Mouse (Mus musculus) 3T3-L1 (cell line): Measurements from ENCODE around the gene Syt15.
A peak's percentile ranks its signal among the peaks of the same experiment; 100 is the strongest.
"Not testable (repeated sequence)": the region's sequence is repeated elsewhere in the genome, so short reads cannot be mapped to it uniquely, and the experiment has no call there.

Experiments used
- DNase-seq: peaks from one replicate; pipeline ENCODE4 v3.0.0-alpha.2; 2015; ENCODE audit warnings: low read depth, low spot score

Syt15 gene

DNA sequence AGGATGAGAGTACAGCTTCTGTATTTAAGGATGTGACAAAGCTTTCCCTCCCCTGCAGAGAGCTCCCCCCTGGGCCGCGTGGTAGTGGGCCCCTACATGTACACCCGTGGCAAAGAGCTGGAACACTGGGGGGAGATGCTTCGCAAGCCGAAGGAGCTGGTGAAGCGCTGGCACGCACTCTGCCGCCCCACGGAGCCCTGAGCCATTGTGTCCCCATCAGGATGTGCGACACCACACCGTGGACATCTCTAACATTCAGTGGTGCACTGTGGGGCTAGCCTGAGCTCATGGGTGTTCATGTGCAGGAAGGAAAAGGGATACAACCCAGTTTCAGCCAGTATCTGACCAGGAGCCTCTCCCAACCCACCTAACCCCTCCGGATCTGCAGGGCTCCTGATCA is 8.6 kb downstream of the Syt15 start:
- DNase-seq = no peak

DNA sequence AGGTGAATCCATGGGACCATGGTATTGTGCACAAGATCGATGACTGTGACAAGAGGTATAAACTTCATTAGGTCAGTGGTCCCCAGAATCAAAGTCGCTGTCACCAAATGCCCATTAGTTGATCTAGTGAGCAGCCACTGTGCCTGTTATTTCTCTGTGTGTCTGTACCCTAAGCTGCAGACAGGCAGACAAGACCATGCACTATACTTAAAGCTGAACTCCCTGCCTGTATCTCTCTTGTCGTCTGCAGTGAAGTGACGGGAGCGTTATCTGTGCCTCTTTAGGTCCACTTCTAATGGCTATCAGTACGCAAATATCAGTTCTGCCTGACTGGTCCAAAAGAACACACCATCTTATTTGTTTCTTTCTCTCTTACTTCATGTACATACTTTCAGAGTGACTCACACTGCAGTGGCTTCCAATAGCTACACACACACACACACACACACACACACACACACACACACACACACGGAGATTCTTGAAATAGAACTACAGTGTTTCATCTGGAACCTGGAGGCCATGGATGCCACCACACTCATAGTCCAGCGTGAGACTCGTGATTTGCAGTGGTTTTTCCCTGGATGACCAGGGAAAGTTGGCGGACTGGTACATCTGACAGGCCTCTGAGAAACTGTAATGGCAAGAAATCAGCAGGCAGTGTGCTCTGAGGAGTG is 9.6 kb downstream of the Syt15 start:
- peak; percentile 76 for DNase-seq

DNA sequence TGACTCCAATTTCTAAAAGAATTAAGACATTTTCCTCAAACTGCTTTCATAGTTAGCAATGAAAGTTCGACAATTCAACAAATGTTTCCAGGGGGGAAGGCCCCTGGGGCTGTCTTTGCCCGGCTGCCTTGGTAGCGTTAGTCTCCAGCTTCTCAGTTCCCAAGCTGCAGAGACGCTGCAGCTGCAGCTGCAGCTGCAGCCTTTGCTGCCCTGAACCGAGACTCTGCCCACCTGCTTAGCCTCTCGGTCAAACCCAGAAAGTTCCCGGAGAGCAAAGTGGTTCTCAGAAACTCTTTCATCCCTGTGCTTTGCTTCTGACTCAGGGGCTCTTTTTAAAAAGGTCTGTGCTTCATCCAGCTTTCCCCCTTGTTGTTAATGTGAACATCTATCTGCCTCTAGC is 12.9 kb downstream of the Syt15 start:
- no peak for DNase-seq

DNA sequence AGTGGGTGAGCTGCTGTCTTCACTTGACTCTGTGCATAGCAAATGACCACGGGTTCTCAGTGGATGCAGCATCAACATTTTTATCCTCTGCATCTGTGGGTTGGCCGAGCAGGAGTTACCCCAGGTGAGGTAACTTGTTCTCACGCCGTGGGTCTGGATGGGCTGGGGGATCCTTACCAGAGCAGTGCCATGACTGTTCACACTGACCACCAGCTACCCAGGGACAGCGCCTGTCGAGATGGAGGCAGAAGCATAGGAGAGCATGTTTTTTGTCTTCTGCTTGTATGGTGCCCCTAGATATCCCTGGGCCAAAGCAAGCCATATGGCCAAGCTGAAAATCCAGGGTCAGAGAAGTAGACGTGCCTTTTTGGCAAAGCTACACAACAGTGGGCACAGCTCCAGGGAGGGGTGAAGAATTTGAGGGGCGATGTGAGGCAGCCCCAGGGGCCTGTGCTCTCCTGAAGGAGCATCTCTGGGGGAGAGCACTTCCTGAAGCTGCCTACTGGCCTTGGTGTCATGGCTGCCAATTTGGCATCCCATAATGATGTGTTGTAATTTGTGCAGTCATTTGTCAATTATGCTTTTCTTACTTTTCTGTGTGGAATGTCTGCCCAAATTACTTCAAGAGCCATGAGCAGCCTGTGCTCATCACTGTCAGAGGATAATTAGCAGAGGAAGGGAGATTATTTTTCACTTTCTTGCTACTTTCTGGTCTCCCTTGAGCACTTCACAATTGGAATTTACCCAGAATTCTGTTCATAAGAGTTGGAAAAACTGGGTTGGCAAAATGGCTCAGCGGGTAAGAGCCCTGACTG is 13.7 kb downstream of the Syt15 start:
- DNase-seq = no peak

DNA sequence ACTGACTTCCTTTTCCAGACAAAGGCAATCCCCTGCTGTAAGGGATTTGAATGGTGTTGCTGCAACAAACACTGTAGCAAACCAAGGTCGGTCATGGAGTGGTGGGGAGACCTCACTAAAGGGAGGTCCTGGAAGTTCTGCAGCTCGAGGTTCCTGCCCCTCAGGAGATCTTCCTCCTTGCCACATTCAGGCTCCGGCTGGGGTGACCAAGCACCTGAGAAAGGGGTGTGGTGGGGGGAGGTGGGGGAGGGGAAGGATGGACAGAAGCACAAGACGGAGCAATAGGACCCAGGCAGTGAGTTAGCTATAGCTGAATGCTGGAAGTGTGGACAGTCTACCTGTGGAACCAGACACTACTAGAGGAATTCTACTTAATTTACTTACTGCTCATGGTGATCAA is 14.5 kb downstream of the Syt15 start:
- no peak for DNase-seq

DNA sequence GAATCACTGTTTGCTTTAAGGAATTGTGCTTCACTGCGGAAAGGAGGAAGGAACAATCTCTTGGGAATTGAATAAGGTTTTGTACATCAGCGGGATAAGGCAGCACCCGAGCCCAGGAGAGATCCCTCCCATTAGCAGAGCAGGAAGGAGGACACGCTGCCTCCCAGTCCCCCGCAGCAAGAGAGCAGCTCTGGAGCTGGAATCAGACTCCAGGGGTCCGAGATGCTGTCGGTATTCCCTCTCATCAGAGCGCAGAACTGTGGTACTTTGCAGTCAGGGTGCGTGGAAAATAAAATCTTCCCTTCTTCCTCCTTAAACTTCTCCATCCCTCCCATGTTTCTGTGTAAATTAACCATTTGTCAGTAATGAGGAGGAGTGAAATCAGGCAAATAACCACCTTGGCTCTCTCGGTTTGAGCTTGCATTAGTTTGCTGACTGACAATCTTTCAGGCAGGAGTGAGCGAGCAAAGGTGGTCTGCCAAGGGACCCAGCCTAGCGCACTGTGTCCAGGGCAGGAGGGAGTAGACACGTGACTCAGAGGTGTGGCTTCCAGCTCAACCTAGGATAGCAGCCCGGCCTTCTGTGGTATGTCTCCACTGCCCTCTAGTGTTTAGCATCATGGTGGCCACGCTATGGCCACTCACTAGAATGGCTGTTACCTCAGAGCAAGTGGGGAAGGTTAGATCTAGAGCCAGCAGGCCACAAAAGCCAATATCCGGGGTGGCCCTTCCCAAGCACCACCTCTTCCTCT is 15.4 kb downstream of the Syt15 start:
- peak; percentile 68 for DNase-seq

DNA sequence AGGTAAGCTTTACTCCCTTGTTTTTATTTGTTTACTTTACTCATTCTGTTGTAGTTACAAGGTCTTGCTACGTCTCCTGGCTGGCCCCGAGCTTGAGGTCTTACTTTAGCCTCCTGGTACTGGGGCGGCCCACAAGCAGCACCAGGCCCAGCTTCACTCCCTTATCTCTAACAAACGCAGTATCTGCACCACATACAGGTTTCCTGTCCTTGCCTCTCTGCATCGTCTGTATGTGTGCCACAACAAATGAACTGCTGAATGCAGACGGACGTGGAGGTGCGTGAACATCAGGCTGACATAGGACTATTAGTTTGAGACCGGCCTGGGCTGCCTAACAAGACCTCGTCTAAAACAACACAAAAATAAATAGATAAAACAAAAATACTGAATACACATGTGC is 20.9 kb downstream of the Syt15 start:
- DNase-seq = no peak

DNA sequence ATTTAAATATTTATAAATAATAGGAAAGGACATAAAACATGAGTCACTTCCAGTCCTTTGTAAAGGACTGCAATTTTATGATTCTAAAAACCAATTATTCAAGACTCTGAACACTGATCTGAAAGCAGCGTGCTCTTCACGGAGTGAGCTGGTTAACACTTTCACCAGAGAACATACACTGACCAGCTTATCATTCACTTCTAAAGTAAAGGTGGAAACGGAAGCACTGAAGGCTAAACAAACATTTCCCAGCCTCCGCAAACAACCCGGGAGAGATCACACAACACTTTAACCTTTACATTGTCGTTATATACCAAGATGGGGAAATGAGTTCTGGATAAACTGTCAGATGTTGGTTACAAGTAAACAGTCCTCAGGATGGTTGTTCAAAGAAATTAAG is 21.3 kb downstream of the Syt15 start:
- DNase-seq = no peak

DNA sequence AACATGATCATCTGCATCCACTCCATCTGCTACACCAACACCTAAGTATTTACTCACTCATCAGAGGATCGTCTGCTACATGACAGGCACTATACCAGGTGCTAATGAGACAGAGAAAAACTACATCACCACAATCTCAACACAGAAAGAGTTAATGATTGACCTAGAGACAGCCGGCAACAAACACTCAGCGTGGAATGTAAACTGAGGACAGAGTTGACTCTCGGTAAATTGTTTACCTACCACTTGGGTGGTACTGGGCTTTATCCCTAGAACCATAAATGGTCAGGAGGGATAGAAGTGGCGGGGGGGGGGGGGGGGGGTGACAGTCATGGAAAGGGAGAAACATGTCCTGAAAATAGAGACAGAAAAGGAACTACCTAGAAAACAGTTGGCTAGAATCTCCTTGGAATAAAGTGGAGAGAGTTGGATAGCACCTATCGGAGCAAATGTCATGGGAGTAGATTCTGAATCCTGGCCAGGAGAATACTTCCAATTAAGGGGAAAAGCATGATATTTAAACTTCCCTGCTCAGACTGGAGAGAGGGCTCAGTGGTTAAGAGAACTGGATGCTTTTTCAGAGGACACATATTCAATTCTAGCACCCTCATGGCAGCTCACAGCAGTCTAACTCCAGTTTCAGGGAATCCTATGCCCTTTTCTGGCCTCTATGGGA is 33.2 kb downstream of the Syt15 start:
- DNase-seq = no peak

DNA sequence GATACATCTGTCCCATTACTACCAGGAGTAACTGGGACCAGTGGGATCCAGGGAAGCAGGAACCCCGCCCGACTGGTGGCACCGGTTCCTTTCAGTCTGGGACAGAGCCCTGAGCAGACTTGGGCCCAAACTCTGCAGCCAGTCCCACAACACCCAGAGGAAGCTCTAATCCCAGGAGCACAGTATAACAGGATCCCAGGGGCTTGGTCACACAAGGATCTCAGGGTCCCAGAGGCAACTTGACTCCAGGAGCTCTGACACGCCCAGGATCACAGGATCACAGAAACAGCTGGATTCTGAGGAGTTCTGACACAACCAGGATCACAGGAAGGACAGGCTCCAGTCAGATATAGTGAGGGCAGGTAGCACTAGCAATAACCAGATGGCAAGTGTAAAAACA is 33.9 kb downstream of the Syt15 start:
- no peak for DNase-seq

DNA sequence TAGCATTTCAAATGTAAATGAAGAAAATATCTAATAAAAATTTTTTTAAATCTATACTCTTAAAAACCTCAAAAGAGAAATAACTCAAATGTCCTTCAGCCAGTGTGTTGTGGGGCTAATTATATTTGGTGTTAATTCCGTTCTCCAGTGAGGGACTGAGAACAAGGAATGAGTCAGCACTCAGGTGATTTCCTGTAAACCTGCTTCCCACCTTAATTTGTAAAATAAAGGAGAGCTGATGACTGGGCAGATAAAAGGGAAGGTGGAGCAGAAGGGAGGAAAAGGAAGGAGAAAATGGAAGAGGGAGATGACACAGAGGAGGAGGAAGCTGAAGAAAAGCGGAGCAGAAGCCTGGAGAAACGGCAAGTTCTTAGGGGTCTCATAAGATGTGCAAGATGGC is 39.1 kb downstream of the Syt15 start:
- DNase-seq = not testable (repeated sequence)

DNA sequence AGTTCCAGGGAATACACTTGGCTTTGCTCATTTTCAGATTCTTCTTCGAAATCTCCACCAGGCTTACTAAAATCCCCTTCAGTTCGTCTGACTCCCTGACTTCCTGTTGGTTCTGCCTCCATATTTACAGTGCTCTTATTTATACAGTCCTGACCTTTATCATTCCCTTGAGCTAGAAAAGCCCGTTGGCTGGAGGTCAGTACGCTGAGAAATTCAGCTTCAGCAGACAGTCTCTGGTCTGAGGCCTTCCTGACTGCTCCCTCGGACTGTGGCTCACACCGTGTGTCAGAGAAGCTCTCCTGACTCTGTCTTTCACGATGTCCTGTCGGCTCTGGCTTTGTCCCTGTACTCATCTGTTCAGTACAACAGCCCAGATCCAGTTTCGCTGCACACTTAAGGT is 48.7 kb downstream of the Syt15 start:
- DNase-seq = no peak

DNA sequence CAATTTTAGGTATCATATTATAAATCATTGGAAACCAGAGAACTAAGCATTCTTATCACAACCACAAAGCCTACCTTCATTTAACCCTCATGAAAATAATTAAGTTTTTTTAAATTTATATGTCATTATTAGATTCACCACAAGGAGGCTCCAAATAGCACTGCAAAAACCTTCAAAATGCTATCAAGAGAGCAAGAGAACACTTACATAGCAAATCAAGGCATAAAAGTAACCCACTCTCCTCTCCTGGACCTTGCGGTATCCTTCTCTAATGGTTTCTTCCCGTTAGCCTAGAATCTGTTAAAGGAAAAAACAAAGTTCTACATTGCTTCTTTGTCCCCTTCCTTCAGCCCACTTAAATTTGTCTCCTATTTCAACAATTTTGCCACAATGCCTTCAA is 53.9 kb downstream of the Syt15 start:
- DNase-seq = peak; percentile 64

DNA sequence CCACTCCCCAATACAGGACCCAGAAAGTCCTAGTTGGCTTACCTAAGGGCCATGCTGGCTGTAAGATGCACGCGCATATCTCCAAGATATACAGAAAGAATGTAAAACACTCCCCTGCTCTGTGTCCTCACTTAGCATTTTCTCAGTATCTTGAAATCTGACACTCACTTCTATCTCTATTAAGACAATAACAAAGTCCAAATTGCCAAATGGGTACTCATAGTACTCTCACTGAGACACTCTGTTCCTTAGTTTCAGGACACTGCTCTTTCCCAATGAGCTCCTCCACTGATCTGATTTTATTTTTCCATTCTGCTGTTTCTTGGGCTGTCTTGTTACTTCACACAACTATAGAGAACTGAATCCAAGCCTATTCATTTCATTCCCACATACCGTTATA is 54.7 kb downstream of the Syt15 start:
- no peak for DNase-seq

DNA sequence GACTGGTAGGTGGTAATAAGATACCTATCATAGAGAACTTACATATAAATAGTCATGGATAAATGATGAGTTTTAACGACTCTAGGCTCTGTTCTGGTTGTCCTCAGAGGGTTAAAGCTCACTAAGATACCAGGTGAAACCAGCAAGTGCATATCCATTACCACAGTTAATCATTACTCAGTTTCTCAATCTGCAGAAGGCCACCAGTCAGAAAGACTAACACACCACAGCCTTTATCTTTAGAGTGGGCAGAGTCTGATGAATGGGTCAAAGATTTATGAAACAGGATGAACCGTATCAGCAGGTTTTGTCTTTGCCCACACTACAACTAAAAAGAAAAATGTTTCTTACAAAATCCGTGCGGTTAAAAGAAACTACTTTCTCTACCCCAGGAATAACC is 55.8 kb downstream of the Syt15 start:
- no peak for DNase-seq

DNA sequence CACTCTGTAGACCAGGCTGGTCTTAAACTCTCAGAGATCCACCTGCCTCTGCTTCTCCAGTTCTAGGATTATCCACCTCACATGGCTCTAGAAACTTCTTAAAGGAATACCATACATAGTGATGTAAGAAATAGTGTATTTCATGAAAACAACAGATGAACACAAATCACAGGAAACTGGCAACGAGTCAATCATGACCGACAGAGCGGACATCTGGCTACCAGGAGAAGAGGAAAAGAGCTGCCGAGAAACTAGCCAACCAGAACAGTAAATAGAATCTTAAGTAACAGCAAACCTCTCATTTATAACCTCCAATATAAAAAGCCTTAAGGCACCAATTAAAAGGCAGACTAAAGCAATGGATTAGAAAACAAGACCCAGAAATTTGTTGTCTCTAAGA is 60.3 kb downstream of the Syt15 start:
- no peak for DNase-seq
